22 mouse cellular contexts compared by ENCODE assay signal in genomic region chr5:52046704-52047103, GRCm38 (mm10).
"Had no signal": no experiment of that assay in that cellular context is flagged by ENCODE, and none has a peak within 500 bp of the region (broad histone marks: within the 10 kb centered on the region; RNA-seq: fewer than 3 reads in every experiment).

No protein-coding gene starts in this region.

- H3K9me3 ChIP-seq: kidney, embryonic 15.5 days; limb, embryonic 12.5 days; limb, embryonic 15.5 days; liver, embryonic 12.5 days; liver, embryonic 15.5 days; lung, embryonic 15.5 days; midbrain, embryonic 12.5 days; midbrain, embryonic 15.5 days; neural tube, embryonic 12.5 days; neural tube, embryonic 15.5 days had no signal

- H3K4me1 ChIP-seq: limb, embryonic 12.5 days; limb, embryonic 15.5 days; liver, embryonic 12.5 days; liver, embryonic 15.5 days; midbrain, embryonic 12.5 days; neural tube, embryonic 12.5 days had no signal

- H3K9ac ChIP-seq: kidney, embryonic 15.5 days; limb, embryonic 12.5 days; limb, embryonic 15.5 days; liver, embryonic 12.5 days; liver, embryonic 15.5 days; lung, embryonic 15.5 days; midbrain, embryonic 12.5 days; midbrain, embryonic 15.5 days; neural tube, embryonic 12.5 days; neural tube, embryonic 15.5 days had no signal

- H3K4me2 ChIP-seq: kidney, embryonic 15.5 days; limb, embryonic 12.5 days; limb, embryonic 15.5 days; liver, embryonic 12.5 days; liver, embryonic 15.5 days; lung, embryonic 15.5 days; midbrain, embryonic 12.5 days; midbrain, embryonic 15.5 days; neural tube, embryonic 12.5 days; neural tube, embryonic 15.5 days had no signal

- ATAC-seq: liver, embryonic 12.5 days; midbrain, embryonic 15.5 days had no signal

- H3K27ac ChIP-seq: kidney, embryonic 15.5 days; limb, embryonic 12.5 days; limb, embryonic 15.5 days; liver, embryonic 12.5 days; liver, embryonic 15.5 days; lung, embryonic 15.5 days; midbrain, embryonic 12.5 days; midbrain, embryonic 15.5 days; neural tube, embryonic 12.5 days; neural tube, embryonic 15.5 days had no signal

- H3K4me3 ChIP-seq: kidney, embryonic 15.5 days; limb, embryonic 12.5 days; limb, embryonic 15.5 days; liver, embryonic 12.5 days; liver, embryonic 15.5 days; lung, embryonic 15.5 days; midbrain, embryonic 12.5 days; midbrain, embryonic 15.5 days; neural tube, embryonic 12.5 days; neural tube, embryonic 15.5 days had no signal

- H3K27me3 ChIP-seq: kidney, embryonic 15.5 days; limb, embryonic 12.5 days; limb, embryonic 15.5 days; liver, embryonic 12.5 days; liver, embryonic 15.5 days; lung, embryonic 15.5 days; midbrain, embryonic 12.5 days; midbrain, embryonic 15.5 days; neural tube, embryonic 12.5 days; neural tube, embryonic 15.5 days had no signal

- DNase-seq: kidney, adult 11 months; kidney, adult 8-10 months; kidney, postnatal 10 days; kidney, postnatal 36 days; left cerebral cortex, postnatal 4 days; lung, adult 18-20 months; lung, postnatal 10 days; lung, postnatal 36 days; right cerebral cortex, adult 18-20 months; right cerebral cortex, postnatal 25 days; thymus, adult 18-20 months; thymus, postnatal 14 days had no signal

- H3K36me3 ChIP-seq: kidney, embryonic 15.5 days; limb, embryonic 12.5 days; limb, embryonic 15.5 days; liver, embryonic 12.5 days; liver, embryonic 15.5 days; lung, embryonic 15.5 days; midbrain, embryonic 12.5 days; midbrain, embryonic 15.5 days; neural tube, embryonic 12.5 days; neural tube, embryonic 15.5 days had no signal
